In genomic region chr15:80153757-80154156, GRCm38 (mm10) we compare ENCODE assay signal across 17 mouse cellular contexts.
"Had no signal": no experiment of that assay in that cellular context is flagged by ENCODE, and none has a peak within 500 bp of the region (broad histone marks: within the 10 kb centered on the region; RNA-seq: fewer than 3 reads in every experiment).

No protein-coding gene starts in this region.

- H3K9ac ChIP-seq: liver, embryonic 15.5 days; liver, postnatal 0 days; lung, embryonic 15.5 days; midbrain, embryonic 12.5 days; neural tube, embryonic 12.5 days; stomach, embryonic 15.5 days had no signal

- H3K4me3 ChIP-seq: liver, embryonic 15.5 days; lung, embryonic 15.5 days; megakaryocyte, embryonic 14.5 days; midbrain, embryonic 12.5 days; neural tube, embryonic 12.5 days; stomach, embryonic 15.5 days had no signal

- ATAC-seq: liver, postnatal 0 days; lung, postnatal 0 days had no signal

- H3K4me2 ChIP-seq: liver, embryonic 15.5 days; lung, embryonic 15.5 days; midbrain, embryonic 12.5 days; neural tube, embryonic 12.5 days; stomach, embryonic 15.5 days had no signal

- DNase-seq: liver, postnatal 0 days; lung, adult 2 months; lung, postnatal 14 days; lung, postnatal 36 days; midbrain, embryonic 14.5 days; right cerebral cortex, postnatal 14 days; thymus, adult 18-20 months; thymus, postnatal 14 days; thymus, postnatal 36 days had no signal

- H3K27ac ChIP-seq: liver, embryonic 15.5 days; lung, embryonic 15.5 days; macrophage; midbrain, embryonic 12.5 days; neural tube, embryonic 12.5 days; stomach, embryonic 15.5 days had no signal

- H3K9me3 ChIP-seq: liver, embryonic 15.5 days; lung, embryonic 15.5 days; megakaryocyte, embryonic 14.5 days; midbrain, embryonic 12.5 days; neural tube, embryonic 12.5 days; stomach, embryonic 15.5 days had no signal

- H3K4me1 ChIP-seq: midbrain, embryonic 12.5 days; neural tube, embryonic 12.5 days had no signal

- H3K27me3 ChIP-seq: liver, embryonic 15.5 days; lung, embryonic 15.5 days; megakaryocyte, embryonic 14.5 days; midbrain, embryonic 12.5 days; neural tube, embryonic 12.5 days; stomach, embryonic 15.5 days had no signal
